Mouse (Mus musculus) testis, adult 2 months (tissue): ENCODE results near the gene Nol10.

Experiments used
- CTCF ChIP-seq: fragments of 200-500 bp; IDR thresholded peaks from 2 replicates; pipeline ENCODE4 v1.5.1; 2012; ENCODE audit warnings: low read depth, mild to moderate bottlenecking, inconsistent platforms, low read length, moderate library complexity; ENCODE audit not compliant: control insufficient read depth, insufficient read depth, insufficient replicate concordance
- POLR2A ChIP-seq: fragments of 200-500 bp; IDR thresholded peaks from 2 replicates; pipeline ENCODE4 v1.6.1; 2012; ENCODE audit warnings: low read depth, mild to moderate bottlenecking, inconsistent platforms, low read length, moderate library complexity; ENCODE audit not compliant: control insufficient read depth

GRCm38 (mm10) chr12:17316096-17316495, 32.2 kb upstream of the Nol10 start:
- TF ChIP-seq CTCF (no peak), POLR2A (no peak)
